Mouse (Mus musculus) brain, embryonic 14.5 days (tissue): ENCODE measurements at regions not wholly inside any gene's neighbourhood (a gene's known extent, or its start where the extent isn't known, plus 50 kb on each side); places are given as distances from the start of the nearest gene placed in this dataset.

Experiments used
- DNase-seq: peaks from one replicate; pipeline ENCODE4 v3.0.0-alpha.2; 2011; ENCODE audit warnings: low read depth
- CTCF ChIP-seq: fragments of 200-500 bp; IDR thresholded peaks from 2 replicates; pipeline ENCODE4 v1.5.1; 2012; ENCODE audit warnings: inconsistent platforms, mild to moderate bottlenecking, moderate library complexity, borderline replicate concordance; ENCODE audit not compliant: insufficient read depth, insufficient read length; ENCODE audit errors: extremely low read depth
- POLR2A ChIP-seq: fragments of 200-500 bp; IDR thresholded peaks from 2 replicates; pipeline ENCODE4 v1.6.1; 2012; ENCODE audit warnings: mild to moderate bottlenecking, inconsistent platforms, borderline replicate concordance; ENCODE audit not compliant: poor library complexity, insufficient read depth, insufficient read length, severe bottlenecking; ENCODE audit errors: extremely low read depth

DNA sequence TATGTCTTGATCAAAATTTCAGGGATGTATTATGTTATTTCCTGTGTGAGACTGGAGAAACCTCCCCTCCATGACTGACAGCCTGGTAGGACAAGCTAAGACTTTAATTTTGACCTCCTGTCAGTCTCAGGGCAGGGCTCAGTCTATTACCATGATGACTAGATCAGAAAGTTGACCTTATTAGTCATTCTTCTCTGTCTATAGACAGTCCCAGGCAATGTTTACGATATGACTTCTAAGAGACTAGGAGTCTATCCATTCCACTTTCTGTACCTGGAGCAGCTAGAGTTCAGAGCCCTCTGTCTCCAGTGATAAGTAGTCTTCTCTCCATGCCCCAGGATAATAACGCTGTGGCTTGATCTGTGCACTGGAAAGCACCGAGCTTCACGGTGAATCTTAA is 107.0 kb upstream of the Bcl6 start:
- DNase-seq = no peak

DNA sequence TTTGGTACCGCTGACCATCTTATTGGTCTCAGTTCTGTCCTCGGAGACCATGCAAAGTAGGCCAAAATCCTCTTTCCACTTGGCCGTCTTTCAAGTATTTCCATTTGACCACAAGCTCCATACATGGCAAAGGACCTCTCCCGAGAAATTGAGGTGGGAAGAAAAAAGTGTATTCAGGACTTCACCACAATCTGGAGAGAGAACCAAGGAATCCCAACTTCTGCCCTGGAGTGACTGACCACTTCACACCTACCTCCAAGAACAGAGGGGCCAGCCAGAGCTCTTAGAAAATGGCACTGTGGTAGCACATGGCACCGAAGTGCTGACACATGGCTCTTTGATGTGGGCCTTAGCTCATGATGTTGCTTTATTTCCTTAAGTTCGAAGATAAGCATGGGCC is 105.9 kb upstream of the Bcl6 start:
- DNase-seq = no peak
- TF ChIP-seq POLR2A (no peak), CTCF (no peak)

More for the DNA sequence above, 107.0 kb upstream of the Bcl6 start:
- TF ChIP-seq CTCF (no peak), POLR2A (no peak)

DNA sequence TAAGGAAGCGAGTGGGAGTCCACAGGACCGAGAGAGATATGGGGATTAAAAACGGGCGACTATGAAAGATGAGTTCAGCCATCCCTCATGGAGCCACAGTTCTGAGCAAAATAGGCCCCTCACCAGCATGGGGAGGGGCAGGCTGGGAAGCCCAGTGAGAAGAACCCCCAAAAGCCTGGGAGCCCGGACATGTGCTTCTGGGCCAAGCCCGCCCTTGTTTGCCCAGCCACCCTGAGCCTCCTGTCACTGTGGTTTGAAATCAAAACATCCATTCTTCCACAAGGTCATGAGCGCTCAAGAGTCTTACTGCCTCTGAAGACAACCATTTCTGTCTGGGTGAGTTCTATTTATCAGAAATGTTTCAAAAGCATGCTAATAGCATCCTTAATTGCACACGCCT is 105.0 kb upstream of the Bcl6 start:
- no peak for DNase-seq
- no peak for TF ChIP-seq POLR2A
- no peak for TF ChIP-seq CTCF

DNA sequence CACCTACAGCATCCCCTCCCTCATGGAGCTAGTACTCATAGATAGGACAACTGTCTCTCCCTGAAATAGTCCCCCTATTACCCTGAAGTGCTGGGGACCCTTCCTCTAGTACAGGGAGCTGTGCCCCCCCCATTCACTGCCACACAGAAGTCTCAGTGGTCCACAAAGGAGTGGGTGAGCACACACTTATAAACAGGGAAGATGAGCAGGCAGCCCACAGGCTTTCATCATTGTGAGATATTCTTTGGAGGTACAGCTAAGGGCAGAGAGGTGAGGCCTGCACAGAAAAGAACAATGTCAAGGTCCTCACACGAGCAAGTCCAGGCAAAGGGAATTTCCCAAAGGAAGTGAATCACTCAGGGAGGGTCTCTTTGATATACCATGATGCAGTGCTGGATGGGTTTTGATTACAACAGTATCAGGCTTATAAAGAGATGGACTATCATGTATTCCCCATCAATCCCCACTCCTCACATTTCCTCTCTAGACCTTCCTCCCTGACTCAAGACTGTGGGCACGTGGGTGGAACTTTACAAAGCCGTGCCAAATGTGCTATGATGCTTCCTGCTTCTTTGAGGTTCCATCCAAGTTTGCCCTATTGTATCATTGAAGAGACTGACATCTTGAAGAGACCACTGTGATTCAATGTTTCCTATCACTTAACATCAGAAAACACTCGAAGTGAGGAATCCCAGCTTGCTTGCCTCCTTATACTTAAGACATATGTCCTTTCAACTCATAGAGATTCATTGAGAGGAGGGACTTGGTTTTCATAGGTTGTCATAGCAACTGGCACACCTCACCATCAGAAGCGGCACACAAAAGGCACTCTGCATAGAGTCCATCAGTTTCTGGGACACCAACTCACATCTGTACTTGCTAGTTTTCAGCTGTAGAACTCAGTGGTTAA is 104.2 kb upstream of the Bcl6 start:
- TF ChIP-seq POLR2A (no peak), CTCF (no peak)
- DNase-seq = peak; percentile 5

DNA sequence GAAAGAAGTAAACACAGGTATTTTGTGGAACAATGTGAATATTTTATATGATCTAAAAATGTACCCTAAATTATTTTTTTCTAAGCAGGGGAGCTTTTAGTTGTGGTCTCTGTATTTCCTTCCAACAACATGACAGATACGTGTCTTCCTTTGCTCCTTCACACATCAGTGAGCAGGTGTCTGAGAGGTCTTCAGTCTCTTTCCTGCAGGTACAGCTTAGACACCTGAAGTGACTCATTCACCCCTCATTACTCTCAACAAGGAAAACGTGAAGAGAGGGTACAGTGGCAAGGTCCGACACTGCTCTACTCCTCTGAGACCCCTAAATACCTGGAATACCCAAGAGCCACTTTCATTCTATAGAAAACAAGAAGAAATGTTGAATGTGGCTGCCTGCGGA is 103.5 kb upstream of the Bcl6 start:
- no peak for DNase-seq
- no peak for TF ChIP-seq POLR2A
- TF ChIP-seq CTCF = no peak

DNA sequence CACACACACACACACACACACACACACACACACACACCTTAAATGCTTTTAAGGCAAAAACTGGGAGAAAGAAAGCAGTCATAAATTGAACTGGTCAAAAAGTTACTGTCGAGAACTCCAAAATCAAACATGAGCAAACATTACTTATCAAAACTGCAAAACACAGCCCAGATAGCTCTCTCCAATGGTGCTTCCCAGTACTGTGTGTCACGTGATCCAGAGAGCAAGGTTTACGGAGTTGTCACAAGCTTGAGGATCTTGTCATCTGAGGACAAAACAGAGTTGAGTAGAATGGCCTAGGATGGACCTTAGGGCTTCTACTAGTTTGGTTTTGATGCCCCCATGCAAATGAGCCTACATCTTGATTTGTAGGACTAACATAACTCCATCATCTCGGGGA is 102.3 kb upstream of the Bcl6 start:
- no peak for DNase-seq
- TF ChIP-seq POLR2A = no peak
- no peak for TF ChIP-seq CTCF

DNA sequence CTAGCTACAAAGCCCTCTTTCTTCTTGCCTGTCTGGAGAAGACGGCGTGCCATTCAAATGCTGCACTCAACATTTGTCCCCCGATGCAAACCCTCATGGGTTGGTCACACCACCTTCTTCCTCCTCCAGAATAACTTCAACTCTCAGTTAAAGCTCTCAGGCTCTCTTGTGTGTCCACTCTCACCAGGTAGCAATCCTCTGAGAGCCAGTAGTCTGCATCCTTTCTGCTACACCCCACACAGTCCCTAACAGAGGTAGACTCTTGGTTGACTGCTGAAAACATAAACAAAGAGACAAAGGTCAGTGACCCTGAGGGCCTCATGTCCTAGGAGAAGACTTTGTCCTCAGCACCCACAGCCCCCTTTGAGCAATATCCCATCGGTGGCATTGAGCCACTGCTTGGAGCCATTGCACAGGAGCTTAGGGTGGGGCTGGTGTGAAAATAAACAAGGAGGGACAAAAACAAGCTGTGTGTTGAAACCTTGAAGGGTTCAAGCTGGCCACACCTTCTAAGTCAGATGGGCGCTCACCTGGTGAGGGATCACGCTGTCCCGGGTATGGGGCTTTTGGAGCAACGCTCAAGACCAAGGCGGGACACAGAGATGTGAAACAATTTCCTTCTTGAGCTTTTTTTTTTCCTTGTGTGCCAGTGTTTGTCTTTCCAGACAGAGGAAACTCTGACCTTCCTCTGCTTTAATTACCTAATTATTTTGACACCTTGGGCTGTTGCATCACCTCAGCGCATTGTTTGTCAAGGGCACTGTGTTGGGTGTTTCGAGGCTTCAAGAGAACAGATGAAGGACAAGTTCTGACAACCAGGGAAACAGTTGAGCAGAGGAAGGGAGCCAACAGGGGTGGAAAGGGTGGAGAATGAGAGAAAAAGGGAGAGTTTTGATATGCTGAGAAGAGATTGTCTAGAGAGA is 101.4 kb upstream of the Bcl6 start:
- DNase-seq = no peak
- no peak for TF ChIP-seq CTCF
- TF ChIP-seq POLR2A = no peak

- TF ChIP-seq CTCF = no peak
- TF ChIP-seq POLR2A = no peak
- DNase-seq = no peak
Measured at GRCm38 (mm10) chr16:24083966-24084365, 95.3 kb upstream of the Bcl6 start.

GRCm38 (mm10) chr16:24080471-24080870 is 91.8 kb upstream of the Bcl6 start:
- DNase-seq = no peak
- TF ChIP-seq POLR2A (no peak), CTCF (no peak)

- DNase-seq = no peak
- TF ChIP-seq CTCF (no peak), POLR2A (no peak)
Measured at GRCm38 (mm10) chr16:24078622-24079021, 90.0 kb upstream of the Bcl6 start.

GRCm38 (mm10) chr16:24077428-24077827 is 88.8 kb upstream of the Bcl6 start:
- DNase-seq = no peak
- TF ChIP-seq CTCF = no peak
- no peak for TF ChIP-seq POLR2A

GRCm38 (mm10) chr16:24076799-24077136 is 88.1 kb upstream of the Bcl6 start:
- no peak for DNase-seq
- no peak for TF ChIP-seq CTCF

DNA sequence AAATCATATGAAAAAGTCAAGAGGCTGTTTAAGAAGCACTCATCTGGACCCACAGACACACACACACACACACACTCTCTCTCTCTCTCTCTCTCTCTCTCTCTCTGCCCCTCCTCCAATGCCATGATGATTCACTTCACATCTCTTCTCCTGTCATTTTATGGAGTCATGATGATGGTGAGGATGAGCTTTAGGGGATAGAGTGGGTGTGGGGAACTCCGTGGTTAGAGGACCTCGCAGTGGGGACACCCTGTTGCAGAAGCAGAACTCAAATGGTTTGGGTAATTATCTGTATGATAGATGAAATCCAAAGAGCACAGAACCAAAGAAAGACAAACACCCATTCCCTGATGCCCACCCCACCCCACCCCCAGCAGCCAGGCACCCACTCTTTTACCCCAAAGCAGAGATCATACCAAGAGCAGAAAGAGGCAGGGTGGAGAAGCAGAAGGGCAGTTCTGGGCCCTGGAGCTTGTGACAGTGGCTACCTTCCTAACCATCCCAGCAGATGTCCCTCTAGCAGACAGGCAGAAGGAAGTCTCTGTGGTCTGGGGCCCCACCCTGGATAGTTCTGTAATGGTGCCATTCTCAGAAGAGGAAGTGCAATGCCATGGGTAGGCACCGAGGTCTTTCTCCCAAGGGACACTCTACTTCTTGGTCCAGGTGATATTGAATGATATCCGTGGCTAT is 87.6 kb upstream of the Bcl6 start:
- TF ChIP-seq POLR2A = no peak
- TF ChIP-seq CTCF = no peak
- DNase-seq = no peak

GRCm38 (mm10) chr16:24073613-24074244 is 85.1 kb upstream of the Bcl6 start:
- DNase-seq = no peak
- no peak for TF ChIP-seq POLR2A
- no peak for TF ChIP-seq CTCF
